Comparison of ENCODE assay signal across 10 mouse cellular contexts in genomic region chr15:99498781-99499180, GRCm38 (mm10). TPM values are rescaled to one million over a fixed set of nuclear protein-coding genes. Genes with fewer than 3 reads are reported as not detected.
DNase-seq lines count a peak whose midpoint lies in the region; ATAC-seq lines count a peak whose summit lies in the region.
"Had no signal": no experiment of that assay in that cellular context is flagged by ENCODE, and none has a peak within 500 bp of the region (broad histone marks: within the 10 kb centered on the region; RNA-seq: fewer than 3 reads in every experiment).

No protein-coding gene starts in this region.

- peaks cover 35% of the 10 kb centered on the region for H3K4me1 ChIP-seq in hindbrain, embryonic 12.5 days
- 0 out of 2 replicates have a peak, but pooled peaks cover 4% of the 10 kb centered on the region for H3K4me1 ChIP-seq in hindbrain, embryonic 11.5 days (replicated peaks; ENCODE audit: control insufficient read depth, insufficient read depth, low read length)

- no peaks in the 10 kb centered on the region for H3K27me3 ChIP-seq in hindbrain, embryonic 12.5 days
- H3K27me3 ChIP-seq in hindbrain, embryonic 11.5 days (ENCODE audit: control insufficient read depth, insufficient read depth, low read length), result no peaks in the 10 kb centered on the region

- DNase-seq in hindbrain, embryonic 11.5 days (ENCODE audit: low spot score), result no peak
- DNase-seq in adrenal gland, adult 18-20 months (ENCODE audit: low spot score in 2 of 2), result peak; percentile 36 to 41
- peak; percentile 34 to 45 for DNase-seq in heart, postnatal 10 days
- DNase-seq in lung, adult 18-20 months, result peak; percentile 68 to 86
- no peak for DNase-seq in Muller cell, postnatal 12 days (ENCODE audit: inconsistent ontology term)
- no peak for DNase-seq in frontal cortex, adult 2 months (ENCODE audit: extremely low spot score in 1 of 2, low spot score in 1 of 2)
- no peak for DNase-seq in c-Kit-positive CD71-positive TER-119-positive erythroid progenitor cells, embryonic 14.5 days (ENCODE audit: low spot score)

- no peak overlapping the region for H3K27ac ChIP-seq in hindbrain, embryonic 12.5 days
- H3K27ac ChIP-seq in hindbrain, embryonic 11.5 days (ENCODE audit: low read depth, low read length), result no peak overlapping the region
- H3K27ac ChIP-seq: limb, embryonic 15.5 days had no signal

- no peak overlapping the region for H3K4me2 ChIP-seq in hindbrain, embryonic 12.5 days (replicated peaks)
- no peak overlapping the region for H3K4me2 ChIP-seq in hindbrain, embryonic 11.5 days (replicated peaks; ENCODE audit: low read depth, low read length)
- H3K4me2 ChIP-seq: limb, embryonic 15.5 days had no signal

- H3K4me3 ChIP-seq in hindbrain, embryonic 12.5 days, result no peak overlapping the region
- H3K4me3 ChIP-seq in hindbrain, embryonic 11.5 days (ENCODE audit: low read depth, low read length), result no peak overlapping the region
- H3K4me3 ChIP-seq: limb, embryonic 15.5 days had no signal

- intact Hi-C loops in heart, postnatal 10 days (cut with DNase I), result loop anchor here (5.0 to 10.0 kb wide), 3 partner anchors 189 to 406 kb away; partner anchors contain the start of gene Cers5

- no peaks in the 10 kb centered on the region for H3K36me3 ChIP-seq in hindbrain, embryonic 12.5 days
- no peaks in the 10 kb centered on the region for H3K36me3 ChIP-seq in hindbrain, embryonic 11.5 days (ENCODE audit: control insufficient read depth, insufficient read depth, low read length)
- H3K36me3 ChIP-seq: limb, embryonic 15.5 days had no signal

- WGBS in hindbrain, embryonic 12.5 days, result 76% methylated on average over 4 of the region's 4 CpGs
- 74% methylated on average over 4 of the region's 4 CpGs for WGBS in hindbrain, embryonic 11.5 days

- peak overlapping the region; percentile 23; the same call in 1 of the 2 replicates for H3K9ac ChIP-seq in hindbrain, embryonic 12.5 days
- H3K9ac ChIP-seq in hindbrain, embryonic 11.5 days (ENCODE audit: low read depth, low read length), result no peak overlapping the region
- H3K9ac ChIP-seq: limb, embryonic 15.5 days had no signal

- no peak for ATAC-seq in hindbrain, embryonic 12.5 days (ENCODE audit: low FRiP score)
- ATAC-seq in hindbrain, embryonic 11.5 days (ENCODE audit: low FRiP score), result no peak
- ATAC-seq: forebrain, embryonic 14.5 days had no signal

- no peaks in the 10 kb centered on the region for H3K9me3 ChIP-seq in hindbrain, embryonic 12.5 days (replicated peaks)
- H3K9me3 ChIP-seq in hindbrain, embryonic 11.5 days (ENCODE audit: control insufficient read depth, low read length), result no peaks in the 10 kb centered on the region
- H3K9me3 ChIP-seq: limb, embryonic 15.5 days had no signal

RNA-seq across cellular contexts. Expression of gene Bcdin3d, which starts 24.3 kb away (rescaled TPM):
- polyA plus RNA-seq in hindbrain, embryonic 12.5 days (2016; fragmentation: Nextera tagmentation; extraction: Ambion mirVana), result 18.9 TPM in 2 replicates
- polyA plus RNA-seq in hindbrain, embryonic 11.5 days (2014; fragmentation: Nextera tagmentation; extraction: Ambion mirVana), result 17.1 and 18.1 TPM in 2 replicates
- 1 to 10 TPM; 4.6 to 4.7 TPM for total RNA-seq in adrenal gland, adult 18-20 months (2021)
- total RNA-seq in heart, postnatal 10 days (2021), result 1 to 10 TPM; 3.9 to 7.3 TPM
- 5.7 and 6.8 TPM in 2 replicates for polyA plus RNA-seq in frontal cortex, adult 2 months (2012; rRNA removed)

RNA-seq across cellular contexts. Expression of gene Faim2, which starts 29.2 kb away (rescaled TPM):
- polyA plus RNA-seq in hindbrain, embryonic 12.5 days (2016; fragmentation: Nextera tagmentation; extraction: Ambion mirVana), result 2.9 and 5.5 TPM in 2 replicates
- 0.97 and 2.3 TPM in 2 replicates for polyA plus RNA-seq in hindbrain, embryonic 11.5 days (2014; fragmentation: Nextera tagmentation; extraction: Ambion mirVana)
- total RNA-seq in adrenal gland, adult 18-20 months (2021), result 10 to 100 TPM; 28.9 to 31.6 TPM
- total RNA-seq in heart, postnatal 10 days (2021), result under 1 TPM; 0.10 to 0.32 TPM
- 161 and 168 TPM in 2 replicates for polyA plus RNA-seq in frontal cortex, adult 2 months (2012; rRNA removed)

RNA-seq across cellular contexts. Expression of gene Nckap5l, which starts 41.2 kb away (rescaled TPM):
- polyA plus RNA-seq in hindbrain, embryonic 12.5 days (2016; fragmentation: Nextera tagmentation; extraction: Ambion mirVana), result 14.9 and 16.1 TPM in 2 replicates
- polyA plus RNA-seq in hindbrain, embryonic 11.5 days (2014; fragmentation: Nextera tagmentation; extraction: Ambion mirVana), result 9.3 and 10.2 TPM in 2 replicates
- 10 to 100 TPM; 14.1 to 18.7 TPM for total RNA-seq in adrenal gland, adult 18-20 months (2021)
- 10 to 100 TPM; 17.4 to 25.5 TPM for total RNA-seq in heart, postnatal 10 days (2021)
- 14.4 and 14.6 TPM in 2 replicates for polyA plus RNA-seq in frontal cortex, adult 2 months (2012; rRNA removed)

Comparison
In these comparisons a context has a peak if more than half of its experiments do, and no peak if none do; other contexts are left out.
1. DNase-seq: peak in adrenal gland, adult 18-20 months (2 of 2), heart, postnatal 10 days (2 of 2) and lung, adult 18-20 months (2 of 2); none in hindbrain, embryonic 11.5 days (single experiment), Muller cell, postnatal 12 days (single experiment), frontal cortex, adult 2 months (0 of 2) and c-Kit-positive CD71-positive TER-119-positive erythroid progenitor cells, embryonic 14.5 days (single experiment).
2. RNA of gene Faim2, which starts 29.2 kb away (polyA plus RNA-seq): 161 to 168 TPM in frontal cortex, adult 2 months; 2.9 to 5.5 TPM in hindbrain, embryonic 12.5 days and 0.97 to 2.3 TPM in hindbrain, embryonic 11.5 days; every median in the first group is over 10 times any median in the second.